Mouse (Mus musculus) forebrain, embryonic 12.5 days (tissue): ENCODE results near the gene Gm6583. TPM values are rescaled to one million over a fixed set of nuclear protein-coding genes. Genes with fewer than 3 reads are reported as not detected.

ENCODE experiments used
- ATAC-seq: fragments of 200-750 bp; cut with Nextera tagmentation; 2 replicates; pipeline ENCODE4 v1.8.0; 2017; ENCODE audit warnings: moderate TSS enrichment; ENCODE audit not compliant: low FRiP score
- H3K27ac ChIP-seq: fragments of 300-500 bp; sonication (generic); 2 replicates; pipeline ENCODE4 v1.5.1; 2016; ENCODE audit warnings: mild to moderate bottlenecking
- H3K27me3 ChIP-seq: fragments of 300-500 bp; sonication (generic); 2 replicates; pipeline ENCODE4 v1.6.1; 2016; ENCODE audit warnings: mild to moderate bottlenecking
- H3K36me3 ChIP-seq: fragments of 300-500 bp; sonication (generic); replicated peaks from 2 replicates; pipeline ENCODE4 v1.6.1; 2016; ENCODE audit warnings: mild to moderate bottlenecking
- H3K4me1 ChIP-seq: fragments of 300-500 bp; sonication (generic); 2 replicates; pipeline ENCODE4 v1.6.1; 2016
- H3K4me2 ChIP-seq: fragments of 300-500 bp; sonication (generic); 2 replicates; pipeline ENCODE4 v1.6.1; 2016; ENCODE audit warnings: mild to moderate bottlenecking, moderate library complexity
- H3K4me3 ChIP-seq: fragments of 300-500 bp; sonication (generic); replicated peaks from 2 replicates; pipeline ENCODE4 v1.5.1; 2016; ENCODE audit warnings: mild to moderate bottlenecking
- H3K9ac ChIP-seq: fragments of 300-500 bp; sonication (generic); 2 replicates; pipeline ENCODE4 v1.6.1; 2016; ENCODE audit warnings: mild to moderate bottlenecking
- H3K9me3 ChIP-seq: fragments of 300-500 bp; sonication (generic); 2 replicates; pipeline ENCODE4 v1.6.1; 2016
- WGBS: fragments of 180-500 bp; shearing (Covaris S2); methylation state at CpG from one replicate; pipeline ENCODE4 v1.1.7; 2016; 5-methylcytosine and 5-hydroxymethylcytosine counted together
- polyA plus RNA-seq: library from polyadenylated mRNA; unstranded; fragments of >200 nt; fragmentation: Nextera tagmentation; extraction: Ambion mirVana; gene quantifications from 2 replicates; pipeline ENCODE4 v1.2.1, GENCODE M21; 2016

The Gm6583 gene
- polyA plus RNA-seq, 1 experiment from 2014 or later = 0.22 TPM

- 77% methylated on average over 17 of the region's 17 CpGs for WGBS
- no peak overlapping the region; the same call in 1 of the 2 replicates for H3K27ac ChIP-seq
- H3K4me1 ChIP-seq = peaks cover 7% of the 10 kb centered on the region; the same call in 1 of the 2 replicates
- no peaks in the 10 kb centered on the region for H3K27me3 ChIP-seq
- peaks cover 52% of the 10 kb centered on the region for H3K36me3 ChIP-seq
- no peaks in the 10 kb centered on the region for H3K9me3 ChIP-seq
- H3K4me3 ChIP-seq = no peak overlapping the region
- ATAC-seq = 0 out of 2 replicates have a peak, but pooled peaks have one; percentile 25
- no peak overlapping the region for H3K9ac ChIP-seq
- no peak overlapping the region for H3K4me2 ChIP-seq
These were observed 27.0 kb upstream of the Gm6583 start for GRCm38 (mm10) chr5:112382641-112383330.

DNA sequence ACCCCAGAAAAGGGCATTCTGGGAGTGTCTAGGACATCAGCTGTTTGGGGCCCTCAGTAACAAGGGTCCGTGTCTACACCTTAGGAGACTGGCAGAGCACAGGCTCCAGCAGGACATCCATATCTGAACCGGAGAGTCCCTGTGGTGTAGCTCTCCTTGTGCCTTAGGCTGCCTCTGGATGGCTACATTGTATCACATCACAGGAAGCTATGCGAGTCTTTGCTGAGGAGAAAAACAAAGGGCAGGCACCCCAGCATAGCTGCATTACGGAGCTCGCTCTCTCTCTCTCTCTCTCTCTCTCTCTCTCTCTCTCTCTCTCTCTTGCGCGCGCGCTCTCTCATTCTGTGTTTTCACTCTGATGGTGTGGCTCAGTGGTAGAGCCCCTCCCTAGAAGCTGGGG, 26.2 kb upstream of the Gm6583 start:
- Histone ChIP-seq H3K4me1 (peaks cover 7% of the 10 kb centered on the region; the same call in 1 of the 2 replicates), H3K4me2 (no peak overlapping the region), H3K9me3 (no peaks in the 10 kb centered on the region), H3K27me3 (no peaks in the 10 kb centered on the region), H3K9ac (peak overlapping the region; percentile 3; the same call in 1 of the 2 replicates), H3K4me3 (no peak overlapping the region), H3K36me3 (peaks cover 46% of the 10 kb centered on the region), H3K27ac (peak overlapping the region; percentile 56; the same call in 1 of the 2 replicates)
- 0 out of 2 replicates have a peak, but pooled peaks have one; percentile 36 for ATAC-seq
- WGBS = 55% methylated on average over 9 of the region's 9 CpGs

DNA sequence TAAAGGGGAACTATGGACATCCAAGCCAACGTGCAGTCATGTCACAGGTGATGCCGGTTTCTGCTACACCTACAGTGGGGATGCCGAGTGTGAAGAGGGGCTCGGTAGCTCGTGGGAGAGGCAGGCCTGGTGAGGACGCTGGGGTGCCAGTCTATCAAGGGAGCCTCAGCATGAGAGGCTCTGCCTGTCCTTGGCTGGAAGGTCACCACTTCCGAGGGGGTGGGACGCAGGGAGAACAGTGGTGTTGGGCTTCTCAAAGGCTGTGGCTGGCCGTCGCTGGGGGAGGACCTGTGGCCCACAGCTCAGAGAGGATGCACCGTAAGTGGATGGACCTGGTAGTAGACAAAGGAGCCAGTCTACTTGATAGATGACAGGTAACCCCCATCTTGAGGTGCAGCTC, 25.3 kb upstream of the Gm6583 start:
- H3K9ac ChIP-seq = no peak overlapping the region
- no peak overlapping the region for H3K4me3 ChIP-seq
- peaks cover 44% of the 10 kb centered on the region for H3K36me3 ChIP-seq
- no peaks in the 10 kb centered on the region for H3K9me3 ChIP-seq
- ATAC-seq = no peak
- peaks cover 7% of the 10 kb centered on the region; the same call in 1 of the 2 replicates for H3K4me1 ChIP-seq
- no peaks in the 10 kb centered on the region for H3K27me3 ChIP-seq
- no peak overlapping the region for H3K27ac ChIP-seq
- WGBS = 91% methylated on average over 11 of the region's 11 CpGs
- no peak overlapping the region for H3K4me2 ChIP-seq

DNA sequence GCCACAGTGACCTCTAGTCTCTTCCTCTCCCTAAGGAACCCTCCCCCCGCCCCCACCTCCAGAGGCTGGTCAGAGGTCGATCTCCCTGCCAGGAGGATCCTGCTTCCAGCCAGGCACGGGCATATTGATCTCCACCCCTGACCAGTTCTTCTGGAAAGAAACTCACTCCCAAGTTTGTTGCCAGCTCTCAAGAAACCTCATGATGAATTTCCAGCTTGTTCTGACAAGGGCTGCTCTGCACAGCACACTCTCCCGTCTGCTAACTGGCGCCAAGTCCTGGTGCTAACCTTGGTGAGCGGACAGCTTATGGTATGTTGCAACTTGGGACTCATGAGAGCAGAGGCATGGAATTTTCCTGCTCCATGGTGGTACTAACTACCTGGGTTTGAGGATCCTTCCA, 22.9 kb upstream of the Gm6583 start:
- 85% methylated on average over 6 of the region's 6 CpGs for WGBS
- peaks cover 52% of the 10 kb centered on the region for H3K36me3 ChIP-seq
- no peak overlapping the region for H3K4me2 ChIP-seq
- H3K4me3 ChIP-seq = no peak overlapping the region
- no peak for ATAC-seq
- H3K27ac ChIP-seq = no peak overlapping the region
- H3K9me3 ChIP-seq = no peaks in the 10 kb centered on the region
- H3K4me1 ChIP-seq = peaks cover 7% of the 10 kb centered on the region; the same call in 1 of the 2 replicates
- H3K27me3 ChIP-seq = no peaks in the 10 kb centered on the region
- no peak overlapping the region for H3K9ac ChIP-seq

- H3K4me1 ChIP-seq = peaks cover 18% of the 10 kb centered on the region
- H3K4me2 ChIP-seq = no peak overlapping the region
- no peaks in the 10 kb centered on the region for H3K27me3 ChIP-seq
- no peak overlapping the region for H3K27ac ChIP-seq
- H3K9me3 ChIP-seq = no peaks in the 10 kb centered on the region
- H3K4me3 ChIP-seq = no peak overlapping the region
- WGBS = 95% methylated on average over 1 of the region's 1 CpGs
- no peak for ATAC-seq
- H3K9ac ChIP-seq = no peak overlapping the region
- H3K36me3 ChIP-seq = peaks cover 57% of the 10 kb centered on the region
These were observed 21.5 kb upstream of the Gm6583 start for GRCm38 (mm10) chr5:112377380-112377779.

- no peaks in the 10 kb centered on the region for H3K27me3 ChIP-seq
- no peak for ATAC-seq
- no peaks in the 10 kb centered on the region for H3K9me3 ChIP-seq
- H3K9ac ChIP-seq = no peak overlapping the region
- H3K36me3 ChIP-seq = peaks cover 57% of the 10 kb centered on the region
- 96% methylated on average over 4 of the region's 4 CpGs for WGBS
- no peak overlapping the region for H3K4me2 ChIP-seq
- peaks cover 24% of the 10 kb centered on the region for H3K4me1 ChIP-seq
- H3K4me3 ChIP-seq = no peak overlapping the region
- H3K27ac ChIP-seq = no peak overlapping the region
These were observed 20.3 kb upstream of the Gm6583 start for GRCm38 (mm10) chr5:112376111-112376510.

DNA sequence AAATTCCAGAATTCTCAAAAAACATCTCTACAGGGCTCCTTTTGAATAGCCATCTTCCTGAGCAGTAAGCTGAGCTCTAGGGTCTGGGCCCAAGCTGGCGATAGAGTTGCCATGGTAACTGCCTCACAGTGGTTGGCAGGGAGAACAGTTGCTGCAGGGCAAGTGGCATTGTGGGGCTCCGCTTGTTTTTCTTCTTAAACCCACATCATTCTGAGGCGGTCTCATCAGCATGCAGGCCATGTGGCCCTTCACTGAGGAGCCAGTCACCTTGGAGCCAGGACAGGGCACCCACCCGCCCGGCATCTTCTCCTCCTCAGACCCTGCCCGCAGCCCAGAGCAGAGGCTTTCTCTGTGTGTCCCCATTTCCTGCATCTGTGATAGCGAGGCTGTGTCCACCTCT, 16.1 kb upstream of the Gm6583 start:
- WGBS = 21% methylated on average over 7 of the region's 7 CpGs
- peak overlapping the region; percentile 36 for H3K9ac ChIP-seq
- no peak overlapping the region for H3K4me3 ChIP-seq
- no peaks in the 10 kb centered on the region for H3K27me3 ChIP-seq
- peak; percentile 90 for ATAC-seq
- no peaks in the 10 kb centered on the region for H3K9me3 ChIP-seq
- peak overlapping the region; percentile 94 for H3K27ac ChIP-seq
- H3K4me1 ChIP-seq = peaks cover 36% of the 10 kb centered on the region
- H3K36me3 ChIP-seq = peaks cover 72% of the 10 kb centered on the region
- peak overlapping the region; percentile 36 for H3K4me2 ChIP-seq

GRCm38 (mm10) chr5:112370236-112370813, 14.5 kb upstream of the Gm6583 start:
- Histone ChIP-seq H3K4me2 (no peak overlapping the region), H3K27me3 (no peaks in the 10 kb centered on the region), H3K27ac (0 out of 2 replicates have a peak overlapping the region, but pooled peaks have one; percentile 1), H3K36me3 (peaks cover 70% of the 10 kb centered on the region), H3K4me1 (peaks cover 36% of the 10 kb centered on the region), H3K4me3 (no peak overlapping the region), H3K9me3 (no peaks in the 10 kb centered on the region), H3K9ac (no peak overlapping the region)
- no peak for ATAC-seq
- WGBS = 92% methylated on average over 12 of the region's 12 CpGs

DNA sequence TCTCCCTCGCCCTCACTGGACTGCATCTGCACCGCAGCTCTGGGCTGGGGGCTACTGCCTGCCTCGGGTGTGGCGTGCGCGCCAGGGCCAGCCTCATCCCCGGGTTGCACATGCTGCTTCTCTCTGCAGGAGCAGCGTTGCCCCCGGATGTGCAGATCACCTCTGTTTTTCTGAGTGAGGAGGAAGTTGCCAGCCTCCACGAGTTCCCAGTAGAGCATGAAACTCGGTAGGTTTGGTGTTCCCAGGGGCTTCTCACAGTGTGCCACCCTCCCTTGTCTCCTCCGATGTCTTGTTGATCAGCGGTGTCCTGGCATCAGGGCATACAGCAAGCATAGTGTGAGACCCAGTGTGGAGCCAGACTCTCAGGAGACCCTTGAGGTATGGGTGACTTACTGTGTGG, 13.5 kb upstream of the Gm6583 start:
- Histone ChIP-seq H3K4me3 (no peak overlapping the region), H3K4me1 (peaks cover 36% of the 10 kb centered on the region), H3K27ac (no peak overlapping the region), H3K27me3 (no peaks in the 10 kb centered on the region), H3K9me3 (no peaks in the 10 kb centered on the region), H3K36me3 (peaks cover 71% of the 10 kb centered on the region), H3K9ac (peak overlapping the region; percentile 7; the same call in 1 of the 2 replicates), H3K4me2 (no peak overlapping the region)
- no peak for ATAC-seq
- 87% methylated on average over 13 of the region's 13 CpGs for WGBS

- no peaks in the 10 kb centered on the region for H3K27me3 ChIP-seq
- no peak for ATAC-seq
- H3K9ac ChIP-seq = 0 out of 2 replicates have a peak overlapping the region, but pooled peaks have one; percentile 7
- 96% methylated on average over 10 of the region's 10 CpGs for WGBS
- peaks cover 71% of the 10 kb centered on the region for H3K36me3 ChIP-seq
- no peak overlapping the region for H3K4me3 ChIP-seq
- H3K9me3 ChIP-seq = no peaks in the 10 kb centered on the region
- H3K27ac ChIP-seq = no peak overlapping the region
- H3K4me2 ChIP-seq = no peak overlapping the region
- H3K4me1 ChIP-seq = peaks cover 36% of the 10 kb centered on the region
These were observed 12.8 kb upstream of the Gm6583 start for GRCm38 (mm10) chr5:112368666-112369065.

DNA sequence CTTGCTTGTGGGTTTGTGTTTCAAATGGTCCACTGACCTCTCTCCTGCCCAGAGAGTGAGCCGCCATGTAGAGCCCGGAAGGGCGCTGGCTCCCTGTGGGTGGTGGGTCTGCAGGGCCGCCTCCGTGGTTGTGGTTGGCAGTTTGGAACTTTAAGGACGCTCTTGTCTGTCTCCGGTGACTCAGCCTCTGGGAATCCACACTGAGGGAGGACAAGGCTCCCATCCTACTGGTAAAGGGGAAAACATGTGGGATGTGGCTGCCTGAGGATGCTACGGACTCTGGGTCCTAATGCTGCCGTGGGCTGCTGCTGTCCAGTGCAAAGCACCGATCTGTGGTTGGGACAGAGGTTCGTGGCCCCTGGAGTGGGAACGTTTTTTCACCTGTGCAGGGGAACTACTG, 12.1 kb upstream of the Gm6583 start:
- H3K4me2 ChIP-seq = no peak overlapping the region
- H3K4me1 ChIP-seq = peaks cover 30% of the 10 kb centered on the region
- no peak overlapping the region for H3K9ac ChIP-seq
- H3K36me3 ChIP-seq = peaks cover 75% of the 10 kb centered on the region
- H3K27ac ChIP-seq = no peak overlapping the region
- ATAC-seq = no peak
- WGBS = 90% methylated on average over 12 of the region's 12 CpGs
- H3K27me3 ChIP-seq = no peaks in the 10 kb centered on the region
- H3K4me3 ChIP-seq = no peak overlapping the region
- H3K9me3 ChIP-seq = no peaks in the 10 kb centered on the region

- Histone ChIP-seq H3K4me3 (no peak overlapping the region), H3K27ac (no peak overlapping the region), H3K36me3 (peaks cover 77% of the 10 kb centered on the region), H3K4me1 (peaks cover 24% of the 10 kb centered on the region), H3K4me2 (no peak overlapping the region), H3K27me3 (no peaks in the 10 kb centered on the region), H3K9me3 (no peaks in the 10 kb centered on the region), H3K9ac (no peak overlapping the region)
- no peak for ATAC-seq
- WGBS = 88% methylated on average over 4 of the region's 4 CpGs
These were observed 11.5 kb upstream of the Gm6583 start for GRCm38 (mm10) chr5:112367338-112367737.
